Mouse (Mus musculus): ENCODE measurements at regions not wholly inside any gene's neighbourhood (a gene's known extent, or its start where the extent isn't known, plus 50 kb on each side); places are given as distances from the start of the nearest gene placed in this dataset.

GRCm38 (mm10) chr17:84844950-84845349, 54.4 kb upstream of the Lrpprc start:
- TF ChIP-seq POLR2A (IDR thresholded peaks at IDR 0.05; ENCODE audit: extremely low read depth, insufficient read depth, low read length): no peak
- TF ChIP-seq CTCF (IDR thresholded peaks at IDR 0.05; ENCODE audit: extremely low read depth, insufficient read depth, low read length): no peak
